Mouse (Mus musculus) gastrocnemius, postnatal 4 days (tissue): ENCODE measurements around the gene Iqcf1. TPM values are rescaled to one million over a fixed set of nuclear protein-coding genes. Genes with fewer than 3 reads are reported as not detected.

ENCODE experiments used
- DNase-seq, 2 experiments: peaks; one replicate each; pipeline ENCODE4 v3.0.0; 2021 to 2022; ENCODE audit warnings: low spot score in 2 of 2, mixed read lengths in 2 of 2
- total RNA-seq, 2 experiments: library from RNA; stranded (reverse); gene quantifications; 2 replicates each; pipeline ENCODE4 v1.2.3; 2021

Gene Iqcf1
- total RNA-seq, 2 experiments from 2014 or later: not detected

DNA sequence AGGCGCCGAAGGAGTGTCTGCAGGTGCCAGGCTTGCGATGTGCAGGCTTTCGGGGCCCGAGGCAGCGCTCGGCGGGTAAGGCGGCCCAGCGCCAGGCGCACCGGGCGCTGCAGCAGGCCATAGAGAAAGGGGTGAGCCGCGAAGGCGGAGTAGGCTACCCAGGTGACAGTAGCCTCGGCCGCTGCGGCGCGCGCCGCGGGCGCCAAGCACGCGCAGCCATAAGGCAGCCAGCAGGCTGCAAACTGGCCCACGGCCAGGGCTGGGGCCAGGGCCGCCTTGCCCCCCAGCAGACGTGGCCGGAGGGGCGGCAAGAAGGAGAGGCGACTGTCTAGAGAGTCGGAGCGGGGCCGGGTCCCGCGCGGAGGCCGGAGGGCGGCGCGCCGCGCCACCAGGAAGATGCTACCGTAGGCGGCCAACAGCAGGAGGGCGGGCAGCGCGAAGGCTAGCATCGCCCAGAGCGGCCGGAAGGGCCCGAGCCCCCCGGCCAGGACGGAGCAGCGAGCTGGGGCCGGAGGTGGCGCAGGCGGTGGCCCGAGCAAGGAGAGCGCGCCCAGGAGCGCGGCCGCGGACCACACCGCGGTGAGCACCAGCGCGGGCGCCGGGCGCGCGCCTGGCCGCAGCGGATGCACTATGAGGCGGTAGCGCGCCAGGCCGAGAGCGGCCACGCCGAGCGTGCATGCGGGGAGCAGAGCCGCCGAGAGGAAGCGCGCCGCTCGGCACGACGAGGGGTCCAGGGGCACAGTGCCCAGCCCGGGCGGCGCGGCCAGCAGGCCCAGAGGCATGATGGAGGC, 34.8 kb upstream of the Iqcf1 start:
- DNase-seq: peak in 1 of 2 experiments; percentile 79

- DNase-seq: no peak
Measured at GRCm38 (mm10) chr9:106465571-106466200, 34.1 kb upstream of the Iqcf1 start, which contains the start of gene Gpr62. Gpr62 (minus strand) TSS chr9:106465938.

GRCm38 (mm10) chr9:106466721-106467120, 33.0 kb upstream of the Iqcf1 start:
- DNase-seq: no peak

GRCm38 (mm10) chr9:106467746-106468145, 32.0 kb upstream of the Iqcf1 start:
- no peak for DNase-seq

DNA sequence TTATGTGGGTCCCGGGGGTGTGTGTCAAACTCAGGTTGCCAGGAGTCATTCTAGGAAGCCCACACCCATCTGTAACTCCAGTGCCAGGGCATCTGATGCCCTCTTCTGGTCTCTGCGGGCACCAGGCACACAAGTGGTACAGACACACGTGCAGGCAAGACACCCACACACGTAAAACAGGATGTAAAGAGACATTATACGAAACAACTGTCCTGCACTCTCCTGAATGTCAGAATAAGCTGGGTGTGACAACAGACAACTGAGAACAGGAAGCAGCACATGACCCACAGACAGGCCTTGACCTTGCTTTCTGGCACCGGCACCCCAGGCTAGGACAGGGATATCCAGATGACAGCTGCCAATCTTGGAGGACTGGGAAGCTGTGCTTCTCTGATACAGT, 30.4 kb upstream of the Iqcf1 start:
- DNase-seq: no peak

GRCm38 (mm10) chr9:106469776-106470175, 30.0 kb upstream of the Iqcf1 start:
- DNase-seq: no peak

DNA sequence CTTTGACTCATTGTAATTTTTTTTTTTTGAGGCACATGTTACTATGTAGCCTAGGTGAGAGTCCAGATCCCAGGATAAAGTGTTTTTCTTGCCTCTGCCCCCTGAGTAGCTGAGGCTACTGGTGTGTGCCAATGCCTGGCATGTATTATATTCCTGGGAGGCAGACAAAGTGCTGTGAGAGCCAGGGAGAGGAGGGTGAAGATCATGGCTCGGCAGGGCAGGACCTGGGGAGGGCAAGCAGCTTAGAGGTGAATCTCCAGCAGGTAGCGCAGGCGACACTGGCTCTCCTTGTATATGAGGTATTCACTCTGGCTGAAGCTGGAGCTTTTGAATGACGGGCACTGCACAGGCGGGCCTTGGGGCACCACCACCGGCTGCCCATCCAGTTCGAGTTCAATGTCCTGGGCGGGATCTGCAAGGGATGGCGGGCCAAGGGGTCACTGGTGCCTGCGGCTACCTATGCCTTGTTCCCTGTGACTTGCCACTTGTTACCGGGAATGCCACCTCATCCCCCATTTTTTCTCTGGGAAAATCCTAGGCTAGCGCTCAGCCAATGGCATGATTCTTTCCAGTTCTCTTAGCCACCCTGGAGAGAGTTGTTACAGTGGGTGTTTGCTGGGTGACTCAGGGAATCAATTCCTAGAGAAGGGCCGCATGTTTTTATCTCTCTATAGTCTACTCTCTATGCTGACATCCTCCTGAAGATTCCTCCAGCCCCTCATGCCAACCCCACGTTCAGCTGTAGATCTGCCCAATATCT, 28.6 kb upstream of the Iqcf1 start:
- no peak for DNase-seq

- peak in 1 of 2 experiments; percentile 63 for DNase-seq
Measured at GRCm38 (mm10) chr9:106471892-106472291, 27.9 kb upstream of the Iqcf1 start.

GRCm38 (mm10) chr9:106472321-106472720, 27.4 kb upstream of the Iqcf1 start:
- DNase-seq: no peak

DNA sequence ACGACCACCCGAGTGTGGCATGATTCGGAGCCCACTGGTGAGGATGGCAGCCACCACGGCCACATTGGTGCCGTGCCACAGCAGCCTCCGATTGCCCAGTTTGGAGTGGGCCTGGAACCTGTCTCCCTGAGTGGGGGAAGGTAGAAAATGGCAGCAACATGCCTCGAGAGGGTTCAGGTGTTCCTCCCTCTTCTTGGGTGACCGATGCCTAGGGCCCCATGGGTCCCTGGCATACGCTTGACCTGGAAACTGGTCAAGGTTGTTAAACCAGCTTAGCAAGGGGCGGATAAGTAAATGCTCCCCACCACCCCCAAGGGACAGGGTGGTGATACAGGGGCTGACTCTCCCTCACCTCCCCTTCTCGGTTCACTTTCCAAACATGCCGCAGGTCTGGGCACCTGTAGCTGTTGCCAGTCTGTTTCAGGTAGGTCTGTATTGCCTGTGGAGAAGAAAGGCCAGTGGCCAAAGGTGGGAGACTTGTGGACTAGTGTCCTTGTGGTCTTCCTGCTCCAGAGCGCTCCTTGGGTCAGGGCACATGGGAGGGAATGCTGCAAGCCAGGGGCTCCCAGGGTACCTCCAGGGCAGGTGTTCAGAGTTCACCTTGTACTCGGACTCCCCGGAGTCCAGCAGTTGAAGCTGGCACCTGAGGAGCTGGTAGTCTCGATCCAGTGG, 26.6 kb upstream of the Iqcf1 start:
- no peak for DNase-seq

GRCm38 (mm10) chr9:106473753-106474105, 26.0 kb upstream of the Iqcf1 start:
- peak in 1 of 2 experiments; percentile 20 for DNase-seq

- peak; percentile 47 to 73 for DNase-seq
Measured at GRCm38 (mm10) chr9:106474456-106474855, 25.3 kb upstream of the Iqcf1 start.

DNA sequence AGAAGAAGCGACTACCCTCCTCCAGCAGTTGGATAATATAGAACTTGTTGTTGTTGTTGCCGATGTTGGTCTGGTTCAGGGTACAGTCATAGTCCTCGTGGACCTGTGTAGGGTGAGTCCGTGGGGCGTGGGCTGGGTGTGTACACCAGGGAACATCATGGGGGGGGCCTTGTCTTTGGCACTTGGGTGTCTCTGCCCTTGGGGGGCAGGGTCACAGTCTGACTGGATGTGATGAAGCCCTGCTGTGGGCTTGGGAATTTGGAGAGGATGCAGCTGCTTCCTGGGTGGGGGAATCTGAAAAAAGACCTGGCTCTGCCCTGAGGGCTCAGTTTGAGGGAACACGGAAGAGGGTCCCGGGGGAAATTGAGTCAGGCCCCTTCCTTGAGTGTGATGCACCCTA, 24.7 kb upstream of the Iqcf1 start:
- peak; percentile 23 to 30 for DNase-seq

DNA sequence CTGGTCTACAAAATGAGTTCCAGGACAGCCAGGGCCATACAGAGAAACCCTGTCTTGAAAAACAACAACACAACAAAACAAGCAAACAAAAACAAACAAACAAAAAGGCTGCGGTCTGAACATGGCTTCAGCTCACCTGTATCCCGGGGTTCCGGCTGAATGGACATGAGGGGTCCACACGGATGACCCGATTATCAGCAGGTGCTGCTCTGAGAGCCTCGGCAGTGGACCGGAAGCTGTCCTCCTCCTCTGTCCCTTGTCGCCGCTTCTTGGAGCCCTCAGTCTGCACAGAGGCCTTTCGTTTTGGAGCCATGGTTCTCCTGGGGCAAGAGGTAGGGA, 24.1 kb upstream of the Iqcf1 start, which contains the start of gene Rrp9:
Rrp9 (plus strand) TSS at position 301 of the 339 bp plus-strand sequence.
- peak; percentile 14 to 16 for DNase-seq

DNA sequence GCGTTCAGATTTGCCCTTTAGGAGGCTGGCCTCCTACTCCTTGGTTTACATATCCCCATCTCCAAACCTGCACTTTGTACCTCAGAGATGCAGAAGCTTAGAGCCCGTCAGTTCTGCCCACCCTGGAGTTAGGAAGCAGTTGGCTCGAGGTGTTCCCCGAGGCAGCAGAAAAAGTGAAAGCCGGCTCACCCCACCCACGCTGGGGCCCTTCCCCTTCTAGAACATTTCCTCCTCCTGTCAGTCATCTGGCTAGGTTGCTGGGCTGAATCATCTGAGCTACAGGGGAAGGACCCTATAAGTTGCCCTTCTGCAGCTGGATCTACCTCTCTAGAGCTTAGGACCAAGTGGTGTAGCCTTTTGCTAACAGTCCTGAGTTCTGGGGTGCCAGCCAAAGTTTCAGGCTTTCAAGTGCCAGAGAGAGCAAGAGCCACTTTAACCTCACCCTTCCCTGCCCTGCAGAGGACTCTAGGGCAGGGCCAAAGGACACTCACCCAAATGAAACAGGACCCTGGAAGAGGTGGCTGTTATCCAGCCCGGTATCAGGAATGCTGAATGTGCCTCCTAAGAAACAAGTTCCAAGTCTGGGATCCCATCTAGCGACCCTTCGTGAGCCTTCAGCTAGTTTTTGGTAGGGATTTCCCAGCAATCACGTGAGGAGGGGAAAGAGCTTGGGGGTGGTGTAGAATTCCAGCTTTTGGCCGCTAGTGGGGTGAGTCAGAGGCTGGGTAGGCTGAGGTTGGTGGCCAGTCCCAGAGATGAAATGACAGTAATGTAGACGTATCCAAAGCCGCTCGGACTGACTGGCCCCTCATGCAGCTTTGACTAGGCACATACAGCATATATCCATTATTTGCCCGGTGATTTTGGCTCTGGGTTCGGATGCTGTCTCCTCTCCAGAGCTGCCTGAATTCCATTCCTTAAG, 23.5 kb upstream of the Iqcf1 start:
- DNase-seq: peak; percentile 43 to 75

DNA sequence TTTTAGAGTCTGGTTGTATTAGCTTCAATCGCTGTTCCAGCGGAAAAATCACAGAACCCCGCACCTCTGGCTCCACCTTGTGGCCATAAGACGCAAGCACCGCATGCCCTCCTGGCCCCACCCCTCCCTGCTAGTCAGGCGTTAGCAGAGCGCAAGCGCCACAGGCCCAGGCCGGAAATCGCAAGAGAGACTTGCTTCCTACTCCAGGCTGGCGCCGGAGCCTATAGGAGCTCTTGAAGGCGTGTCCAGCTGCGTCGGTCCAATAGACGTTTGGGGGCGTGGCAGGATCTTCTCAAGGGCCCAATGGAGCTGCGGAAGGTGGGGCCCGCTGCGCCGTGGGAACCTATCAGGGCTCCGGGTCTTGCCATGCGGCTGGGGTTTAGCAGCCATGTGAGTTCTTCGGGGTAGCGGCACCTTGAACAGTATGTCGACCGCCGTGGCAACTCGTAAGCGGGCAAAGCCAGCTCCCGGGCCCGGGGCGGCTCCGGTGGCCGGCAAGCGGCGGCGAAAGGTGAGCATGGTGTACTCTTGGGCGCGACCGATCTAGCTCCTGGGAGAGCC, 22.8 kb upstream of the Iqcf1 start, which contains the start of gene Parp3:
Parp3 (minus strand) TSS at position 26 of the 561 bp plus-strand sequence.
- DNase-seq: peak; percentile 93 to 98

DNA sequence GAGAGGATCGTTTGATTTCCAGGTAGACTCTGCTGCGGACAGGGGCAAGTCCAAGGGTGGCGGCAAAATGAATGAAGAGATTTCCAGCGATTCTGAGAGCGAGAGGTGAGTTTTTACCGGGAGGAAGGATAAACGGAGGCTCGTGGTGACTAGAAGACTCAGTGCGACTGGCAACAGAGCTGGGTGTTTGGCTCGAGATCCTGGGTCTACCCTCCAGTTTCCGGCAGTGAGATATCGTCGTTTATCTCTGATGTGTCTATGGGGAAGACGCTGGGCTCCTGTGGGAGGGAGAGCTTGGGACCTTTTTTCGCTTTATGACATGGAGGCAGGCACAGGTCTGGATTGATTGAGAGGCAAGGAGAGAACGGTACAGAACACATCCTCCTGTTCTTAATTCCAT, 22.1 kb upstream of the Iqcf1 start:
- peak in 1 of 2 experiments; percentile 13 for DNase-seq

DNA sequence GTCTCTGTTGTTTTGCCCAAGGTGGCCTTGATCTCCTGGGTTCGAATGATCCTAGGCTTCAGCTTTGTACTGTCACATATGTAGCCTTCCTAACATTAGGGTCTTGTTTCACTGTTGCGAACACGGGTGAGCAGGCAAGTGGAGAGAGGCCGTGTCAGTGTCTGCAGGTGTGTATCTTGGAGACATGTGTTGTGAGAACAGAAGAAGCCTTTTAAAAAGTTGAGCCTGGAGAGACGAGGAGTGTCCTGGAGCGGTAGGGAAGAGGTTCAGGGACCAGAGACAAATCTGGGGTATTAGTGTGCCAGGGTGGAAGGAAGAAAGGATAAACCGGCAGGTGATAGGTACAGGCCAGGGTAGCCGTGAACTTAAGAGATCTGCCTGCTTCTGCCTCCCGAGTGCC, 21.7 kb upstream of the Iqcf1 start:
- DNase-seq: peak in 1 of 2 experiments; percentile 12

DNA sequence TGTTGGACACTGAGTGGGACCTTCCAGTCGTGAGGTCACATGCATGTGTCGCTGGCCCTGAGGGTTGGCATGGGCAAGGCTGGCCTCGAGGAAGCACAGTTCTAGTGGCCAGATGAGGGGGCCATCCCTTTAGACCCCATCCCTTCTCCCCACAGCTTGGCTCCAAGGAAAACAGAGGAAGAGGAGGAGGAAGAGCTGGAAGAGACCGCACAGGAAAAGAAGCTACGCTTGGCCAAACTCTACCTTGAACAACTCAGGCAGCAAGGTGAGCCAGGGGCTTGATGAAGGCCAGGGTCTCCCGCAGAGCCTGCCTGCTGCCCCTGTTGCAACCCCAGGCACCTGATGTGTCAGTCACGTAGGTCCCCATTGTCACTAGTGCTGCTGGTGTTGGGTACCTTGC, 19.2 kb upstream of the Iqcf1 start:
- peak in 1 of 2 experiments; percentile 12 for DNase-seq

- DNase-seq: peak in 1 of 2 experiments; percentile 15
Measured at GRCm38 (mm10) chr9:106481075-106481474, 18.7 kb upstream of the Iqcf1 start.
